Mouse (Mus musculus) liver, embryonic 11.5 days (tissue): ENCODE results near the gene Sec16a. TPM values are rescaled to one million over a fixed set of nuclear protein-coding genes. Genes with fewer than 3 reads are reported as not detected.
A peak's percentile ranks its signal among the peaks of the same experiment; 100 is the strongest.

Source experiments
- ATAC-seq: fragments of 200-750 bp; cut with Nextera tagmentation; replicated peaks from 2 replicates; pipeline ENCODE4 v1.8.0; 2017; ENCODE audit warnings: moderate number of reproducible peaks, mild to moderate bottlenecking, moderate TSS enrichment, moderate library complexity; ENCODE audit not compliant: low FRiP score
- DNase-seq: peaks from one replicate; pipeline ENCODE4 v3.0.0-alpha.2; 2017; ENCODE audit warnings: low spot score
- H3K27ac ChIP-seq: fragments of 300-500 bp; sonication (generic); 2 replicates; pipeline ENCODE4 v1.5.1; 2014; ENCODE audit warnings: mild to moderate bottlenecking, low read depth, low read length, control low read depth
- H3K27me3 ChIP-seq: fragments of 300-500 bp; sonication (generic); replicated peaks from 2 replicates; pipeline ENCODE4 v1.6.1; 2014; ENCODE audit warnings: low read length, mixed read lengths; ENCODE audit not compliant: control insufficient read depth, insufficient read depth
- H3K36me3 ChIP-seq: fragments of 300-500 bp; sonication (generic); 2 replicates; pipeline ENCODE4 v1.6.1; 2014; ENCODE audit warnings: mild to moderate bottlenecking, low read length, moderate library complexity, mixed read lengths; ENCODE audit not compliant: control insufficient read depth, insufficient read depth
- H3K4me1 ChIP-seq: fragments of 300-500 bp; sonication (generic); replicated peaks from 2 replicates; pipeline ENCODE4 v1.6.1; 2014; ENCODE audit warnings: low read length, mixed read lengths; ENCODE audit not compliant: control insufficient read depth, insufficient read depth
- H3K4me2 ChIP-seq: fragments of 300-500 bp; sonication (generic); 2 replicates; pipeline ENCODE4 v1.6.1; 2014; ENCODE audit warnings: mild to moderate bottlenecking, control low read depth, moderate library complexity
- H3K4me3 ChIP-seq: fragments of 300-500 bp; sonication (generic); 2 replicates; pipeline ENCODE4 v1.5.1; 2014; ENCODE audit warnings: low read depth, low read length, control low read depth
- H3K9ac ChIP-seq: fragments of 300-500 bp; sonication (generic); 2 replicates; pipeline ENCODE4 v1.6.1; 2014; ENCODE audit warnings: low read depth, low read length, control low read depth
- H3K9me3 ChIP-seq: fragments of 300-500 bp; sonication (generic); 2 replicates; pipeline ENCODE4 v1.6.1; 2016; ENCODE audit warnings: low read length, inconsistent platforms, mixed read lengths; ENCODE audit not compliant: control insufficient read depth
- WGBS: fragments of 180-500 bp; shearing (Covaris S2); extraction: QIAGEN DNeasy Blood & Tissue Kit; methylation state at CpG from one replicate; pipeline ENCODE4 v1.1.7; 2014; 5-methylcytosine and 5-hydroxymethylcytosine counted together
- polyA plus RNA-seq: library from polyadenylated mRNA; unstranded; fragments of >200 nt; fragmentation: Nextera tagmentation; extraction: Ambion mirVana; gene quantifications from 2 replicates; pipeline ENCODE4 v1.2.1, GENCODE M21; 2014

The Sec16a gene
- polyA plus RNA-seq, 1 experiment from 2014 or later = 33.7 TPM

DNA sequence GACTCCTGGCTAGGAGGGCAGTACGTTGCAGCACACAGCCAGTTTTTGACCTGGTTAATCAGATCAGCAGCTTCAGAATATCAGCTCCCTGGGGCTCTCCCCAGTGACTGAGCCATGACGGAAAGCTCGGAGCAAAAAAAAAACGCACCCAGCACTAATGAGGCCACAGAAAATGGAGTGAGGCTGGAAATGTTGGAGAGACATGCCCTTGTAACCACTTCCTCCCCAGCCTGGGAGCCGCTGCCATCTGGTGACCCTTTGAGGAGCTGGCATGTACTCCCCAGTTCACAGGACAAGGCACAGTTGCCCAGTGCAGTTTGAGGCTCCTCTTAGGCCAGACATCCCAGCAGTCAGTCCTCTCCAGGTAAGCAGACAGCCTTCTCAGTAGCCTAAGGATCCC lies 34.9 kb downstream of the Sec16a start:
- DNase-seq (no peak), ATAC-seq (no peak)
- H3K9me3 ChIP-seq = no peaks in the 10 kb centered on the region
- no peaks in the 10 kb centered on the region for H3K27me3 ChIP-seq
- no peak overlapping the region for H3K4me2 ChIP-seq
- H3K4me3 ChIP-seq = no peak overlapping the region
- 81% methylated on average over 5 of the region's 5 CpGs for WGBS
- no peak overlapping the region for H3K9ac ChIP-seq
- peaks cover 33% of the 10 kb centered on the region for H3K36me3 ChIP-seq
- H3K27ac ChIP-seq = no peak overlapping the region
- H3K4me1 ChIP-seq = peaks cover 30% of the 10 kb centered on the region

DNA sequence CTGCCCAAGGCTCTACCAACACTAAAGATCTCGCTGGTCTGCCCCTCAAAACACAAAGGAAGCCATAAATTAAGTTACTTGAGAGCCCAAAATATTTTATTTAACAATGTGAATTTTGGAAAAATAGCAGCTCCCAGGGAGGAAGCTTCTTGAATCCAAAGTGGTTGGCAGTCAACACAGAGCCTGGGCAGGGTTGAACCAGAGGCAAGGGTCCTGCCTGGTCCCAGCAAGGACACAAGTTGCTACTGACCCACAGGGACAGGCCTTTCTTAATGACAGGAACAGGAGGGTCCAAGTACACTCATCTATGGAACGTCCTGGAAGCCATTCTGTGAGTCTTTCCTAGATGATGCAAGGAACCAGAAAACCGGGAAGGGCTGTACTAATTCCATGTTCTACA lies 35.7 kb downstream of the Sec16a start:
- Histone ChIP-seq H3K27ac (no peak overlapping the region), H3K4me1 (peaks cover 30% of the 10 kb centered on the region), H3K4me2 (peak overlapping the region; percentile 99), H3K4me3 (peak overlapping the region; percentile 94), H3K9me3 (no peaks in the 10 kb centered on the region), H3K9ac (peak overlapping the region; percentile 94; the same call in 1 of the 2 replicates), H3K27me3 (no peaks in the 10 kb centered on the region), H3K36me3 (peaks cover 31% of the 10 kb centered on the region)
- ATAC-seq = no peak
- no peak for DNase-seq
- 59% methylated on average over 3 of the region's 3 CpGs for WGBS

DNA sequence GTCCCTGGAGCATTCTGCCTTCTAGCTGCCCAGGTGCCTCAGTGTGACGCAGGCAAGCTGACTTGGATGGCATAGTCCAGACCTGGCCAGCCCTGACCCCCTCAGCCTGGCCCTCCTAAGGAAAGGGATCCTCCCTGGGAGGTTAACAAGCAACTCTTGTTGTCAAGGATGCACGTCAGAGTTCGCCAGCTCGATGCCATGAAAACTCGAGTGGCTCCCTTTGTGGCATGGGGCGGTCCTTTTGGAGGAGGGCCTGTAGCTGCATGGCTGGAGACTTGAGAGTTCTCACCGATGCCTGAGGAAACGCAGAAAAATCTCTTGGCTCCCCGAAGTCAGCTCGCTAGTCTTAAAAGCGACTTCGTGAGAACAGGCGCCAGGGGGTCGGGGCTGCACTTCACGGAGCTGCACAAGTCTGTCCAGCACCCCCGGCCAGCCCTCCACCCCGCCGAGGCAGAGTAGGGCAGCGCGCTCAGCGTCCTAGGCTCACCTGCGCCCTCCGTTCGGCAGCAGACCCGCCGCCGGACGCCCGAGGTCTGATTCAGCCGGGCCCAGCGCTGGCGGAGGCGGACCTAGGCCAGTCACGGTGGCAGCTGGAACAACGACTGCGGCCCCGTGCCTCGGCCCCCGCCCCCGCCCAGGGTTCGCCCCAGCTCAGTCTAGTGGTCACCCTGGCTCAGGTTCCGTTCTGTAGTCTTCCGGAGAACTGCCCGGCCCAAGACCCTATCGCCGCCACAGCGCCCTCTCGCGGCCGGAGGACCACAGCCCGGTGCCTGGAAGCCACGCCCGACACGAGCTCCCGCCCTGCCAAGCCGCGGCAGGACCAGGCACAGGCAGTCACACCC lies 36.3 kb downstream of the Sec16a start, which contains the start of gene Inpp5e:
Inpp5e (minus strand) TSS at position 689 of the 842 bp plus-strand sequence.
- H3K4me1 ChIP-seq = peaks cover 30% of the 10 kb centered on the region
- WGBS = 1% methylated on average over 57 of the region's 57 CpGs
- DNase-seq (peak; percentile 100), ATAC-seq (peak; percentile 95)
- H3K9me3 ChIP-seq = no peaks in the 10 kb centered on the region
- peaks cover 30% of the 10 kb centered on the region for H3K36me3 ChIP-seq
- peak within 1 kb of the TSS; percentile 94 for H3K4me3 ChIP-seq
- peak within 1 kb of the TSS; percentile 78 for H3K27ac ChIP-seq
- H3K27me3 ChIP-seq = no peaks in the 10 kb centered on the region
- peak within 1 kb of the TSS; percentile 94 for H3K9ac ChIP-seq
- H3K4me2 ChIP-seq = peak within 1 kb of the TSS; percentile 99

DNA sequence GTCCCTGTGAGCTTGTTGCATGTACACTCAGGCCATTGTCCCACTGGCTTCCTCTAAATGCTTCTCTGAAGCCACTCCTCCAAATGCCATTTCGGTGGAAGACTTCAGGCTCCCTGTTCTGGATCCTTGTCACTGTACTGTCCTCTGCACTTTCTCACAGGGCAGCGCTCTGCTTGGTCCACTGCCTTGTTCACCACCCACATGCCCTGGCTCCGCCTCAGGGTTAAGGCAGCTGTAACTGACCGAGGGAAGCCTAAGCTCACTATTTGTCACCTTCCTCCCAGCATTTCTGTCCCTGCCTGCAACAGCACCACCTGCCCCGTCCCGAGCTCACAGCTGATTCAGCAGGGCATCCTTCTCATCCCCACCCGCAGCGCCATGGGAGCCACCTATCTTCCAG lies 41.7 kb downstream of the Sec16a start:
- Histone ChIP-seq H3K36me3 (peaks cover 39% of the 10 kb centered on the region), H3K27ac (no peak overlapping the region), H3K9me3 (no peaks in the 10 kb centered on the region), H3K4me2 (no peak overlapping the region), H3K27me3 (no peaks in the 10 kb centered on the region), H3K4me3 (no peak overlapping the region), H3K4me1 (peaks cover 36% of the 10 kb centered on the region), H3K9ac (no peak overlapping the region)
- DNase-seq (no peak), ATAC-seq (no peak)
- 77% methylated on average over 8 of the region's 8 CpGs for WGBS

DNA sequence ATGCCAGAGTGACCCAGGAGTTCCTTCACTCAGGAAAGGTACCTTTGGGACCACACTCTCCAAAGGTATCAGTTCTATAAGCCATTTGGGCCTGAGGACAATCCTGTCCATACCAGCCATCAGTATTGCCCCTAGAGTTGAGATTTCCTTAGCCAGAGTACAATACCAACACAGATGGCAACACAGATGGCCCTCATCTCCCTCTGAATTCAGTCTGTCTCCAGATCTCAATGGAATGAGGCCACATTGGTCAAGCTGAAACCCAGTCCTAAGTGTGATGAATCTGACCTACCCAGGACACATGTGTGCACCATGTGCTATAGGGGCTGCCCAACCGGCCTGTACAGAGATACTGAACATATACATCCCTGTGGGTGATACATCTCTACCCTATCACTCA lies 42.8 kb downstream of the Sec16a start:
- WGBS = 88% methylated on average over 1 of the region's 1 CpGs
- Histone ChIP-seq H3K4me1 (peaks cover 26% of the 10 kb centered on the region), H3K4me3 (no peak overlapping the region), H3K27me3 (no peaks in the 10 kb centered on the region), H3K27ac (no peak overlapping the region), H3K4me2 (no peak overlapping the region), H3K9me3 (no peaks in the 10 kb centered on the region), H3K36me3 (peaks cover 46% of the 10 kb centered on the region), H3K9ac (no peak overlapping the region)
- DNase-seq = no peak
- ATAC-seq = no peak

DNA sequence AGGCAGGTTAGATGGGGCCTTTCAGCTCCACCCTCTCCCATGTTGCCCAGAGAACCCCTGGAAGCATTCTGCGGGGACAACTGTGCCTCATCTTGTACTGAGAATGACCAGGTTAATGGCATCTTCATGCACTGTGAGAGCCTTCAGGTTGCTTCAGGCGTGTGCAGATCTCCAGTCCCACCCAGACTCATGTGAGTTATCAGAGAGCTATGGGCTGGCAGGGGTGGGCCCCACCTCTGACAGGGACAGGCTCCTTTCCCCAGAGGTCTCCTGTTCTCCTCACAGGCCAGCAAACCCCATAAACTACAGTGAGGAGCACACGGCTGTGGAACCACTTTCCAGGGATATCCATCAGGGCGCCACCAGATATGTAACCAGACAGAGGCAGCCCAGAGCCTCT lies 44.0 kb downstream of the Sec16a start:
- H3K4me2 ChIP-seq = no peak overlapping the region
- no peak overlapping the region; the same call in 1 of the 2 replicates for H3K27ac ChIP-seq
- H3K4me1 ChIP-seq = peaks cover 15% of the 10 kb centered on the region
- H3K27me3 ChIP-seq = no peaks in the 10 kb centered on the region
- H3K4me3 ChIP-seq = no peak overlapping the region
- ATAC-seq (peak; percentile 73), DNase-seq (no peak)
- H3K9me3 ChIP-seq = no peaks in the 10 kb centered on the region
- H3K9ac ChIP-seq = no peak overlapping the region
- H3K36me3 ChIP-seq = peaks cover 52% of the 10 kb centered on the region
- WGBS = 82% methylated on average over 4 of the region's 4 CpGs

DNA sequence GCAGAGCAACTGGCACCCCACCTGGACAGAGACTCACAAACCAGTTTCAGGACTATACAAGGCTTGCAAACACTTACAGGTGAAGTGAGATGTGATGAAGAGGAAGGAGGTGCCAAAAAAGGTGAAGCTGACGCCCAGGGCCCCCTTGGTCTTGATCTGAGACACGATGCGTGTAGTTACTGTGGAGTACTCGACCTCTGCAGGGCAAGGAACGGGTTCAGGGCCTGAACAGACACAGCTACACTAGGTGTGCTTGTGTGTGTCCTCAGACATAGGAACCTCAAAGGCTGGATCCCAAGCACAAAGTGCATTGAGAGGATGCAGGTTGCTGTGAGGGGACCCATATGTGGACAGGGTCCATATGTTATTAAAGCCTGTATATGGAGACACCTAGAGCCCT lies 44.7 kb downstream of the Sec16a start:
- WGBS = 89% methylated on average over 5 of the region's 5 CpGs
- 0 out of 2 replicates have a peak, but pooled peaks have one; percentile 9 for ATAC-seq
- Histone ChIP-seq H3K4me1 (0 out of 2 replicates have a peak, but pooled peaks cover 8% of the 10 kb centered on the region), H3K9me3 (no peaks in the 10 kb centered on the region), H3K4me2 (no peak overlapping the region), H3K36me3 (peaks cover 52% of the 10 kb centered on the region), H3K4me3 (no peak overlapping the region), H3K27me3 (no peaks in the 10 kb centered on the region), H3K27ac (no peak overlapping the region), H3K9ac (no peak overlapping the region)
- no peak for DNase-seq

DNA sequence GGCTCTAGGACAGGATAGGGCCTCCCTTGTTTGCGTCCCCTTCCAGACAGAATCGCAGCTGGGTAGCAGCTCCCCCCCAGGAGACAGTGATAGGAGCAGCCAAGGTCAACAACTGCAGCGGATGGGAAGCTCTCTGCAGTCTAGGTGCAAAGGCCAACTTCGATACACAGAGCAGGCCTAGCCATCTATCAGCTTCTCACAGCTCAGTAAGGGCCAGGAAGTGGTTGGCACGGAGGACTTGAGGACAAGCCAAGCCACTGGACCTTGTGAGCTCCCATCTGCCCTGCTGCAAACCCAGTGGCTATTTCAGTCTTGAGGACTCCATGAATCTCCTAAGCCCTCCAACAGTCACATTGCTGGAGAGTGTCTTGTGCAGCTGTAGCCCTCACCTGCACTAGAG lies 45.4 kb downstream of the Sec16a start:
- Histone ChIP-seq H3K36me3 (peaks cover 58% of the 10 kb centered on the region), H3K4me1 (0 out of 2 replicates have a peak, but pooled peaks cover 8% of the 10 kb centered on the region), H3K4me2 (no peak overlapping the region), H3K9ac (no peak overlapping the region), H3K27ac (no peak overlapping the region), H3K4me3 (no peak overlapping the region), H3K27me3 (no peaks in the 10 kb centered on the region), H3K9me3 (no peaks in the 10 kb centered on the region)
- ATAC-seq (peak; percentile 25; the same call in 1 of the 2 replicates), DNase-seq (no peak)
- 70% methylated on average over 5 of the region's 5 CpGs for WGBS

DNA sequence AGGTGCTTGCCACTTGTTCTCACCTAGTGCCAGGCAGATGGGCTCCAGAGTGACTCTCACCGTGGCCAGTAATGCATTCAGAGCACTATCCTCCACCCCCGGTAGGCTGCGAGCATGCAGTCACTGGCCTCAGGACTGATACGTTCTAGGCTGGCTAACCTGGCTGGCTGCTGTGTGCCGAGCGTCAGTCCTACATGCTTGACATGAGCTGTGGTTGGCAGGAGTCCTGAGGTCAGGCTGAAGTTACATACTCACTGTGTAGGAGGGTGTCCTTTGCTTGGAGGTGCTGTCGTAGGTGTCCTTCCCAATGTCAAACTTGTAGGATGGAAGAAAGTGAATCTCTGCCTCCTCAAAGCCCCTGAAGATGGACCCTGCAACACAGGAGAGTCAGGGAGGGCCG lies 46.0 kb downstream of the Sec16a start:
- H3K27ac ChIP-seq = no peak overlapping the region
- 87% methylated on average over 8 of the region's 8 CpGs for WGBS
- H3K9ac ChIP-seq = no peak overlapping the region

More for the DNA sequence above, 46.0 kb downstream of the Sec16a start:
- DNase-seq (no peak), ATAC-seq (no peak)
- Histone ChIP-seq H3K9me3 (no peaks in the 10 kb centered on the region), H3K4me1 (0 out of 2 replicates have a peak, but pooled peaks cover 8% of the 10 kb centered on the region), H3K4me2 (no peak overlapping the region), H3K36me3 (peaks cover 63% of the 10 kb centered on the region), H3K27me3 (no peaks in the 10 kb centered on the region), H3K4me3 (no peak overlapping the region)
